Mouse (Mus musculus) heart, adult 2 months (tissue): ENCODE measurements around the gene Bdh2. TPM values are rescaled to one million over a fixed set of nuclear protein-coding genes. Genes with fewer than 3 reads are reported as not detected.

ENCODE experiments used
- DNase-seq, 2 experiments: peaks; one replicate each; pipeline ENCODE4 v3.0.0; 2021
- H3K27ac ChIP-seq: fragments of 200-600 bp; 2 replicates; pipeline ENCODE4 v1.8.1; 2022
- H3K27me3 ChIP-seq: fragments of 200-500 bp; 2 replicates; pipeline ENCODE4 v1.6.1; 2012; ENCODE audit warnings: mild to moderate bottlenecking, low read length, inconsistent platforms, mixed read lengths; ENCODE audit not compliant: control insufficient read depth, insufficient read depth
- H3K36me3 ChIP-seq: fragments of 200-500 bp; 2 replicates; pipeline ENCODE4 v1.6.1; 2012; ENCODE audit warnings: low read length, inconsistent platforms; ENCODE audit not compliant: control insufficient read depth, insufficient read depth
- H3K4me1 ChIP-seq: fragments of 200-500 bp; 2 replicates; pipeline ENCODE4 v1.6.1; 2011; ENCODE audit warnings: low read length; ENCODE audit not compliant: control insufficient read depth, insufficient read depth
- H3K4me3 ChIP-seq: fragments of 200-600 bp; 2 replicates; pipeline ENCODE4 v1.8.1; 2022
- H3K79me2 ChIP-seq: fragments of 200-500 bp; replicated peaks from 2 replicates; pipeline ENCODE4 v1.6.1; 2012; ENCODE audit warnings: mild to moderate bottlenecking, inconsistent platforms, low read length, moderate library complexity, mixed read lengths; ENCODE audit not compliant: control insufficient read depth, insufficient read depth
- H3K9ac ChIP-seq: fragments of 200-500 bp; 2 replicates; pipeline ENCODE4 v1.6.1; 2012; ENCODE audit warnings: low read depth, mild to moderate bottlenecking, control low read depth, inconsistent platforms, low read length, mixed read lengths
- CTCF ChIP-seq: fragments of 200-600 bp; IDR thresholded peaks from 2 replicates; pipeline ENCODE4 v1.8.1; 2022; ENCODE audit warnings: antibody characterized with exemption, mild to moderate bottlenecking, moderate library complexity
- EP300 ChIP-seq: fragments of 200-500 bp; IDR thresholded peaks from 2 replicates; pipeline ENCODE4 v1.6.1; 2011; ENCODE audit warnings: low read depth, low read length, control low read depth; ENCODE audit not compliant: insufficient read depth
- POLR2A ChIP-seq: fragments of 200-500 bp; IDR thresholded peaks from 2 replicates; pipeline ENCODE4 v1.6.1; 2011; ENCODE audit warnings: mild to moderate bottlenecking, low read depth, low read length, control low read depth; ENCODE audit not compliant: insufficient read depth
- WGBS: fragments of 180-500 bp; shearing (Covaris S2); methylation state at CpG from one replicate; pipeline ENCODE4 v1.1.7; 2018; 5-methylcytosine and 5-hydroxymethylcytosine counted together
- intact Hi-C: fragments of 180-260 bp; cut with DNase I; formaldehyde crosslinking; loops from one replicate; pipeline ENCODE4 v1.15.1; 2025
- polyA plus RNA-seq: library from polyadenylated mRNA; depleted of rRNA; stranded (reverse); fragments of >200 nt; gene quantifications from 2 replicates; pipeline ENCODE4 v1.2.3, GENCODE M21; 2012; rRNA removed
- total RNA-seq, 2 experiments: library from RNA; stranded (reverse); gene quantifications; 2 replicates each; pipeline ENCODE4 v1.2.3; 2021

Bdh2 gene
- total and polyA plus RNA-seq, 3 experiments = 1.6 to 4.8 (median 3.3) TPM

- Histone ChIP-seq H3K36me3 (no peaks in the 10 kb centered on the region), H3K9ac (no peak overlapping the region), H3K4me3 (no peak overlapping the region), H3K27ac (no peak overlapping the region), H3K27me3 (no peaks in the 10 kb centered on the region), H3K79me2 (no peaks in the 10 kb centered on the region), H3K4me1 (no peaks in the 10 kb centered on the region)
- WGBS = 53% methylated on average over 3 of the region's 3 CpGs
- intact Hi-C loops = no loop called here
- TF ChIP-seq POLR2A (no peak), EP300 (no peak), CTCF (peak; percentile 64)
- peak; percentile 10 to 31 for DNase-seq
Observed at GRCm38 (mm10) chr3:135328560-135328959, 47.5 kb downstream of the Bdh2 start.

DNA sequence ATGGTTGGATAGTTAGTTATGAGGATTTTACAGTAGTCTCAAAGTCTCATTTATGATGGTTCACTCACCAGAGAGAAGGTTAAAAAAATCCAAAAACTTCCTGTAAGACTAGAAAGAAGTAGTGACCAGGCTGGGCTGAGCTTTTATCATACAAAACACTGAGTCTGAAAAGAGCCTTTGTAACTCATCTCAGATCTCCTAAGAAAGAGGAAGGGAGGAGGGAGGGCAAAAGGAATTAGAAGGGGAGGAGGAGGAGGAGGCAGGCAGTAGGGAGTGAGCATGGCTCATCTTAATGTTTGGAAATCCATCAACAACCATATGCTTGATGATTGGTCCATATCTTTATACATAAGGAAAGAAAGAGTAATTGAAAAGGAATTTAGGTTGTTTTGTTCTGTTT, 51.7 kb downstream of the Bdh2 start:
- Histone ChIP-seq H3K4me1 (no peaks in the 10 kb centered on the region), H3K27me3 (no peaks in the 10 kb centered on the region), H3K9ac (no peak overlapping the region), H3K79me2 (no peaks in the 10 kb centered on the region), H3K27ac (no peak overlapping the region), H3K36me3 (no peaks in the 10 kb centered on the region), H3K4me3 (no peak overlapping the region)
- intact Hi-C loops = no loop called here
- no peak for TF ChIP-seq CTCF
- TF ChIP-seq POLR2A = no peak
- TF ChIP-seq EP300 = no peak
- no peak for DNase-seq

DNA sequence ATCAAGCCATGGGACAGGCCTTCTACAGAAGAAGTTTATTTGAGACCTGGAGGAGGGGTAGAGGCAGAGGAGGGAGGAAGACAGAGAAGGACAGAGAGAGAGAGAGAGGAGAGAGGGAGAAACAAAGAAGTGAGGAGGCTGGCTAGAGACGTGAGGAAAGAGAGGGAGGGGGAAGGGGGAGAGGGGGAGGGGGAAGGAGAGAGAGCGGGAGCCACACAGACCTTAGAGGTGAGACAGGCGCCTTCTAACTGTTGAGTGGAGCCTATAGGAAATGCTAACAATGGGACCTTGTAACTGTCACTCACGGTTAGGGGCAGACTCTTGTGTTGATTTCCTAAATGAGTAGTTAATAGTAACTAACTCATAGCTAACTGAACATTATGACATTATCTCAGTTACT, 52.7 kb downstream of the Bdh2 start:
- intact Hi-C loops = no loop called here
- Histone ChIP-seq H3K79me2 (no peaks in the 10 kb centered on the region), H3K9ac (no peak overlapping the region), H3K4me1 (no peaks in the 10 kb centered on the region), H3K27me3 (no peaks in the 10 kb centered on the region), H3K27ac (no peak overlapping the region), H3K36me3 (no peaks in the 10 kb centered on the region), H3K4me3 (no peak overlapping the region)
- 50% methylated on average over 4 of the region's 4 CpGs for WGBS
- DNase-seq = no peak
- no peak for TF ChIP-seq EP300
- TF ChIP-seq CTCF = no peak
- TF ChIP-seq POLR2A = no peak

DNA sequence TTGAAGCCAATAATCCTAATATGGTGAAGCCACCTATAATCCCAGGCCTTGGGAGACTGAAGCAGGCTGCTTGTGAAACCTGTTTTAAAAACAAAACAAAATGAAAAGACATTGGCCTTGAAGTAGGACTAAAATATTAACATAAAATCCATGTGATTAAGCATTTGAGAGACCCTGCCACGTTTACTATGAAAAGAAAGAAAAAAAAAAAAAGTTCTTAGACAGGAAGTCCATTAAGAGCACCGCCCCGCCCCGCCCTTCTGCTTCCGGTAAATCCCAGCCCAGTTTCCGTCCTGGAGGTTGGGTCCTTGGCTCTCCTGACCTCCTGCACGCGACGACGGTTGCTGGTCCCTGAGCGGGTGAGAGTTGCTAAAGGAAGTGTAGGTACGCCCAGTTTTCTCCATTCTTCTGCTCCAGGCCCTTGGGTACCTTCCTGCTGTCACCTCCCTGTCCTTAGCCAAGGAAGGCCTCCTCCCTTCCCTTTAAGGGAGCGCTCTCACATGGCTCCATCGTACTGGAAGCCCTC, 66.8 kb downstream of the Bdh2 start, which contains the start of gene Slc9b1:
TSS of gene Slc9b1 (plus strand) at position 291 of the 526 bp plus-strand sequence.
- Histone ChIP-seq H3K27me3 (no peaks in the 10 kb centered on the region), H3K36me3 (no peaks in the 10 kb centered on the region), H3K9ac (no peak within 1 kb of the TSS), H3K4me1 (no peaks in the 10 kb centered on the region), H3K4me3 (no peak within 1 kb of the TSS), H3K27ac (no peak within 1 kb of the TSS), H3K79me2 (no peaks in the 10 kb centered on the region)
- intact Hi-C loops = no loop called here
- 62% methylated on average over 14 of the region's 14 CpGs for WGBS
- peak; percentile 10 to 24 for DNase-seq
- no peak for TF ChIP-seq EP300
- TF ChIP-seq CTCF = no peak
- no peak for TF ChIP-seq POLR2A

GRCm38 (mm10) chr3:135349022-135349421, 68.0 kb downstream of the Bdh2 start:
- intact Hi-C loops = no loop called here
- H3K9ac ChIP-seq = no peak overlapping the region
- TF ChIP-seq POLR2A (no peak), EP300 (no peak), CTCF (no peak)
- no peak for DNase-seq
- no peaks in the 10 kb centered on the region for H3K27me3 ChIP-seq
- no peaks in the 10 kb centered on the region for H3K4me1 ChIP-seq
- H3K36me3 ChIP-seq = no peaks in the 10 kb centered on the region
- H3K27ac ChIP-seq = no peak overlapping the region
- no peak overlapping the region for H3K4me3 ChIP-seq
- H3K79me2 ChIP-seq = no peaks in the 10 kb centered on the region

DNA sequence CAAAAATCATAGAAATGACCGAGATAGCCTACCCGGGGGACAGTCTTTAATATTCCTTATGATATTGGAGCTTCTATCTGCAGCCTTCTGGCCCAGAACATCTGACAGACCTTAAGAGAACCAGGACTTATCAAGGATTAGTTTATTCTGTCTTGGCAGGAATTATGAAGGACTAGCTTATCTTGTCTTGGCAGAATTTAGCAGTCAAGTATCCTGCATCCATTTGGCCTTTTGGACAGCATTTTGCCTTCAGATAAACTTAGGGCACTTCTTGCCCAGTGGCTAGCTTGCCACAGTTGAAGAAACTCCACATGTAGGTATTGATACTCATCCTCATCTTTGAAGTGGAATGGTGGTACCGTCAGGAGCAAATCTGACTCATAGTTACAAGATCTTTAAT, 70.8 kb downstream of the Bdh2 start:
- Histone ChIP-seq H3K4me1 (no peaks in the 10 kb centered on the region), H3K27me3 (no peaks in the 10 kb centered on the region), H3K9ac (no peak overlapping the region), H3K79me2 (no peaks in the 10 kb centered on the region), H3K4me3 (no peak overlapping the region), H3K27ac (no peak overlapping the region), H3K36me3 (no peaks in the 10 kb centered on the region)
- TF ChIP-seq POLR2A = no peak
- no peak for TF ChIP-seq CTCF
- TF ChIP-seq EP300 = no peak
- 91% methylated on average over 3 of the region's 3 CpGs for WGBS
- intact Hi-C loops = no loop called here
- no peak for DNase-seq

Other genes with a start within 250 kb of the Bdh2 start
- under 1 TPM; 0.84 TPM for gene Cenpe, start 68.7 kb upstream of the Bdh2 start, total RNA-seq
- gene Cenpe, start 68.7 kb upstream of the Bdh2 start, polyA plus RNA-seq = 0.12 and 0.18 TPM in 2 replicates
- gene Slc9b2, start 26.5 kb downstream of the Bdh2 start, total RNA-seq = under 1 TPM; 0.20 to 0.44 TPM
- gene Slc9b2, start 26.5 kb downstream of the Bdh2 start, polyA plus RNA-seq = 0.10 and 0.15 TPM in 2 replicates
- gene Slc9b1, start 66.8 kb downstream of the Bdh2 start, total RNA-seq = under 1 TPM in 1 of 2 experiments, not detected in 1; 0.29 TPM
- 0.04 TPM in 1 of 2 replicates, not detected in the other for gene Slc9b1, start 66.8 kb downstream of the Bdh2 start, polyA plus RNA-seq
- 10 to 100 TPM; 47.1 to 55.0 TPM for gene Cisd2, start 142.7 kb downstream of the Bdh2 start, total RNA-seq
- 20.6 and 31.4 TPM in 2 replicates for gene Cisd2, start 142.7 kb downstream of the Bdh2 start, polyA plus RNA-seq
- 100 to 1,000 TPM; 357 to 416 TPM for gene Ube2d3, start 156.9 kb downstream of the Bdh2 start, total RNA-seq
- gene Ube2d3, start 156.9 kb downstream of the Bdh2 start, polyA plus RNA-seq = 285 and 532 TPM in 2 replicates
- 10 to 100 TPM; 15.7 to 16.4 TPM for gene Manba, start 204.4 kb downstream of the Bdh2 start, total RNA-seq
- gene Manba, start 204.4 kb downstream of the Bdh2 start, polyA plus RNA-seq = 8.2 and 13.3 TPM in 2 replicates